Mouse (Mus musculus): ENCODE data around the gene Eef1a1.

GRCm38 (mm10) chr9:78439426-78439825 lies 49.5 kb downstream of the Eef1a1 start:
- 0 out of 2 replicates have a peak, but pooled peaks have one; percentile 11 for TF ChIP-seq CTCF (IDR thresholded peaks at IDR 0.05; ENCODE audit: low read depth)
- TF ChIP-seq EP300 (IDR thresholded peaks at IDR 0.05; ENCODE audit: low read depth): no peak
